Mouse (Mus musculus) bone marrow macrophage, adult 2 months (primary cell): ENCODE measurements around the gene Hist1h3e. TPM values are rescaled to one million over a fixed set of nuclear protein-coding genes. Genes with fewer than 3 reads are reported as not detected.
"Not testable (repeated sequence)": the region's sequence is repeated elsewhere in the genome, so short reads cannot be mapped to it uniquely, and the experiment has no call there.

Experiments used
- H3K27ac ChIP-seq: 2 replicates; pipeline ENCODE4 v1.5.1; 2012; ENCODE audit warnings: low read depth, low read length; ENCODE audit not compliant: insufficient read depth
- H3K4me1 ChIP-seq: 2 replicates; pipeline ENCODE4 v1.6.1; 2012; ENCODE audit warnings: low read length; ENCODE audit not compliant: control insufficient read depth, insufficient read depth
- H3K4me3 ChIP-seq: 2 replicates; pipeline ENCODE4 v1.5.1; 2012; ENCODE audit warnings: mild to moderate bottlenecking, low read length, moderate library complexity; ENCODE audit not compliant: insufficient read depth
- CTCF ChIP-seq: IDR thresholded peaks from 2 replicates; pipeline ENCODE4 v1.5.1; 2012; ENCODE audit warnings: low read depth, mild to moderate bottlenecking, low read length, moderate library complexity
- POLR2A ChIP-seq: IDR thresholded peaks from 2 replicates; pipeline ENCODE4 v1.6.1; 2012; ENCODE audit warnings: mild to moderate bottlenecking, low read depth, low read length, borderline replicate concordance
- polyA plus RNA-seq: library from polyadenylated mRNA; stranded (reverse); fragments of >200 nt; gene quantifications from 2 replicates; pipeline ENCODE4 v1.2.4, GENCODE M21; 2012; ENCODE audit not compliant: missing spikeins, insufficient read depth, insufficient read length

Hist1h3e gene
- polyA plus RNA-seq, 1 experiment, result 3.6 TPM

DNA sequence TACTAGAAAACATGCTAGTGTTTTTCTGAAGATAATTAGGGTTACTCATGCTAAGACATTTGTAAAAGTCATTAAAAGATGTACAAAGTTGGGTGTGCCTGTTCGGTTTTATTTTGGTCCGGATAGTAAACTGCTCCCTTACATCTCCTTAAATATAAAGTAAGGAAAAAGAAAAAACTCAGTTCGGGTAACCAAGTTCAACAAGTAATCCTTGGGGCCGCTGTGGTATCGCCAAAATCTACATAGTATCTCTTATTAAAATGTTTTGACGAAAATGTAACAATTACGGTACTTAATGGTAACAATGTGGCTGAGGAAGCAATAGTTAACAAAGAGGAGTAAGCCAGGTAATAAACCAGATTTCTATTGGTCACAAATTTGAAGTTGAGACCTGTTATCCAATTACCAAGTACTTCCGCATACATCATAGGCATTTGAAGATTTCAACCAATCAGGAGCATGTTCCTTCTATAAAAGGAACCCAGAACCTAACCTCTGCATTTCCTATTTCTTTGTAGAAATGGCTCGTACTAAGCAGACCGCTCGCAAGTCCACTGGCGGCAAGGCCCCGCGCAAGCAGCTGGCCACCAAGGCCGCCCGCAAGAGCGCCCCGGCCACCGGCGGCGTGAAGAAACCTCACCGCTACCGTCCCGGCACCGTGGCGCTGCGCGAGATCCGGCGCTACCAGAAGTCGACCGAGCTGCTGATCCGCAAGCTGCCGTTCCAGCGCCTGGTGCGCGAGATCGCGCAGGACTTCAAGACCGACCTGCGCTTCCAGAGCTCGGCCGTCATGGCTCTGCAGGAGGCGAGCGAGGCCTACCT lies 18.0 kb downstream of the Hist1h3e start, which contains the start of gene Hist1h3f:
Gene Hist1h3f (plus strand): TSS at position 88 of the 822 bp plus-strand sequence.
- peak within 1 kb of the TSS; percentile 88 for H3K27ac ChIP-seq
- peaks cover 3% of the 10 kb centered on the region for H3K4me1 ChIP-seq
- peak within 1 kb of the TSS; percentile 63 for H3K4me3 ChIP-seq
- TF ChIP-seq POLR2A (0 out of 2 replicates have a peak, but pooled peaks have one; percentile 67), CTCF (no peak)

DNA sequence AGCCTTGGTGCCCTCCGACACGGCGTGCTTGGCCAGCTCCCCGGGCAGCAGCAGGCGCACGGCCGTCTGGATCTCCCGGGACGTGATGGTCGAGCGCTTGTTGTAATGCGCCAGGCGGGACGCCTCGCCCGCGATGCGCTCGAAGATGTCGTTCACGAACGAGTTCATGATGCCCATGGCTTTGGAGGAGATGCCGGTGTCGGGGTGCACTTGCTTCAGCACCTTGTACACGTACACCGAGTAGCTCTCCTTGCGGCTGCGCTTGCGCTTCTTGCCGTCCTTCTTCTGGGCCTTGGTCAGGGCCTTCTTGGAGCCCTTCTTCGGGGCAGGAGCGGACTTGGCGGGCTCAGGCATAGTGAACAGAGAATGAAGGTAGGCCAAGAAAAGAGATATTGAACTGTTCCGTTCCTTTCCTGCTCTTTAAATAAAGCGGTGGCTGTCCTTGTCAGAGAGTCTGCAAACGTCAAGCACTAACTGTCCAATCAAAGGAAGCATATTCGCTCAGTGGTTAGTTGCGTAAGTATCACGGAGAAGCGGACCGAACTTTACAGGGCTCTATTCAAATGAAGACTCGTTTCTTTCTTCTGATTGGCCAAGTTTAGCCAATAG lies 19.1 kb downstream of the Hist1h3e start, which contains the start of gene Hist1h2bh:
Gene Hist1h2bh (minus strand): TSS at position 394 of the 609 bp plus-strand sequence.
- Histone ChIP-seq H3K4me1 (peaks cover 11% of the 10 kb centered on the region), H3K4me3 (peak within 1 kb of the TSS; percentile 54), H3K27ac (peak within 1 kb of the TSS; percentile 88)

DNA sequence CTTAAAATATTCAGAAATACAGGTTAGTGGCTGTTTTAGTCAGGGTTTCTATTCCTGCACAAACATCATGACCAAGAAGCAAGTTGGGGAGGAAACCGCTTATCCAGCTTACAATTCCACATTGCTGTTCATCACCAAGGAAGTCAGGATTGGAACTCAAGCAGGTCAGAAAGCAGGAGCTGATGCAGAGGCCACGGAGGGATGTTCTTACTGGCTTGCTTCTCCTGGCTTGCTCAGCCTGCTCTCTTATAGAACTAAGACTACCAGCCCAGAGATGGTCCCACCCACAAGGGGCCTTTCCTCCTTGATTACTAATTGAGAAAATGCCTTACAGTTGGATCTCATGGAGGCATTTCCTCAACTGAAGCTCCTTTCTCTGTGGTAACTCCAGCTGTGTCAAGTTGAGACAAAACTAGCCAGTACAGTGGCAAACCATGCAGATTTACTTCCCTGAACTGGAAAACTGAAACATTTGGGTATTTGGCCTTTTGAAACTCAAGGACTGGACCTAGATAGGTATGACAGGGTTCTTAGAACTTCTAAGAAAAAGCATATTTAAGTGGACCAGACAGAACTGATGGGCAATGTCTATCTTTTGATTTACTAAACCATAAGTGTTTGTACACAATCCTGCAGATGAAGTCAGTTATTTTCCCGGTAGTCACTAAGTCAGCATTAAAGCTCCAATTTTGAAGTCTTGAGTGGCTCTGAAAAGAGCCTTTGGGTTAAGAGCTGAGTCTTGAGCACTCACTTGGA lies 19.8 kb downstream of the Hist1h3e start:
- Histone ChIP-seq H3K4me1 (peaks cover 16% of the 10 kb centered on the region), H3K4me3 (peak overlapping the region; percentile 54), H3K27ac (peak overlapping the region; percentile 73)

DNA sequence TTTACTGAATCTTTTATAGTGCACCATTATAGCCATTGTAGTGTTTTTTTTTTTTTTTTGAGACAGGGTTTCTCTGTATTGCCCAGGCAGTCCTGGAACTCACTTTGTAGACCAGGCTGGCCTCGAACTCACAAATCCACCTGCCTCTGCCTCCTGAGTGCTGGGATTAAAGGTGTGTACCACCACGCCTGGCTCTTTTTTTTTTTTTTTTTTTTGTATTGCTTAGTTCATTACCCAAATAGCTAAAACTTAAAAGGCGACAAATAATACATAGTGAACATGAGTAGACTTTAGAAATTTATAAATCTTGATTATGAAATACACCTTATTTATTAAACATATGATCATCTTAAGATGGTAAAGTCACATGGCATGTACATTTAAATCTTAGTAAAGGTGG lies 20.7 kb downstream of the Hist1h3e start:
- Histone ChIP-seq H3K27ac (no peak overlapping the region), H3K4me3 (no peak overlapping the region), H3K4me1 (peaks cover 20% of the 10 kb centered on the region)
- TF ChIP-seq CTCF, result no peak
- no peak for TF ChIP-seq POLR2A

DNA sequence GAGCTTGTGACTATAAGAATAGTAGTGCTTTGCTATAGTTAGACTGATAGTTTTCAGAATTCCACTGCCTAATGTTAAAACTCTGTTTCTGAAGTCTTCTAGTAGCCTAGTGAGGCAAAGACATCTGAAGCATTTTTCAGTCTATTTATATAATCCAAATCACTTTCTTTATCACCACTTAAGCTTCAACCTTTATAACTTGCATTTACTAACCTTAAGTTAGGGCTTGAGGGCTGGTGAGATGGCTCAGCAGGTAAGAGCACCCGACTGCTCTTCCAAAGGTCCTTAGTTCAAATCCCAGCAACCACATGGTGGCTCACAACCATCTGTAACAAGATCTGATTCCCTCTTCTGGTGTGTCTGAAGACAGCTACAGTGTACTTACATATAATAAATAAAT lies 22.3 kb downstream of the Hist1h3e start:
- not testable (repeated sequence) for H3K4me3 ChIP-seq, H3K27ac ChIP-seq
- peaks cover 21% of the 10 kb centered on the region for H3K4me1 ChIP-seq

DNA sequence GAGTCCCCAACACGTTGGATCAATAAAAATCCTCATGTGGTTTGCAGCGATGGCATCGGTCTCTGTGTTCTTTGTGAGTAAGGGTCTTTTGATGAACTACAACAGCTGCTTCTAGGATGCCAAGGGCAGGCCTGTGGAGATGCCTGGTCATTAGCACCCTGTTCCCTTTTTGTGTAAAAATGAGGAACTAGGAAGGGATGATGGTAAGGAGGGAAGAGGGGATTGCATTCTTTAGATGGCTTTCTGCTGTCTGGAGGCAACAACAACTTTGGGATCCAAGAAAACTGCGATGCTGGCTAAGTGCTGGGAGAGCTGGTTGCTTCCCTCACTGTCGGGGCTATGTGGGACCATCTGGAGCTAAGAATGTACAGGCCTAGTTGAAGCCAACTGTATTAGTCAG lies 23.9 kb downstream of the Hist1h3e start:
- TF ChIP-seq CTCF, result no peak
- TF ChIP-seq POLR2A, result no peak
- H3K27ac ChIP-seq, result peak overlapping the region; percentile 63
- no peak overlapping the region for H3K4me3 ChIP-seq
- H3K4me1 ChIP-seq, result peaks cover 21% of the 10 kb centered on the region

DNA sequence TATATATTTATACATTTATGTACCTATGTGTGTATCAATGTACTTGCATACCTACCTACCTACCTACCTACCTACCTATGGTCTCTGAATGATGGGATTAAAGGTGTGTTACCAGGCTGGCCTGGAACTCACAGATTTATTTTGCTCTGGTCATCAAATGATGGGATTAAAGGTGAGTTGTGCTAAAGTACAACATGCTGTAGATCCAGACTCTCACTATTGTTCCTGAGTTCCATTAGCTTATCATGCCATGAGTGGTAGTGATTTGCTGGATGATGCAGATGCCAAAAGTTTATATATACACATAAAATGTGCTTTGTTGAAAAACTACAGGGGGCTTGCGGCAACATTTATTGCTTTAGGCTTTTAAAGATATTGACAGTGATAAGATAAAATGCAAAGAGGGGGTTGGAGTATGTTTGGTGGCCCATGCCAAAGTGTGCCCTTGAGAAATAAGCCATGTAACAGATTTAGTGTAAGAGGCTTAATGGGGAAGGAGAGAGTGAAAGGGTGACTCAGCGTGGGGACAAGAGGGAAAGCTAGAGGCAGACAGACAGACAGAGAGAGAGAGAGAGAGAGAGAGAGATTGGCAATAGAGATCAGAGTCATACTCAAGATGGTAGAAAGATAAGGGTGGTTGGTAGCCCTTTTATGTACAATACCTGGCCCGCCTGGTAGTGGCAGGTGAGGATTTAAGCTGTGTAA lies 25.0 kb downstream of the Hist1h3e start:
- TF ChIP-seq CTCF (no peak), POLR2A (no peak)
- peaks cover 29% of the 10 kb centered on the region for H3K4me1 ChIP-seq
- H3K4me3 ChIP-seq, result no peak overlapping the region
- peak overlapping the region; percentile 16; the same call in 1 of the 2 replicates for H3K27ac ChIP-seq

DNA sequence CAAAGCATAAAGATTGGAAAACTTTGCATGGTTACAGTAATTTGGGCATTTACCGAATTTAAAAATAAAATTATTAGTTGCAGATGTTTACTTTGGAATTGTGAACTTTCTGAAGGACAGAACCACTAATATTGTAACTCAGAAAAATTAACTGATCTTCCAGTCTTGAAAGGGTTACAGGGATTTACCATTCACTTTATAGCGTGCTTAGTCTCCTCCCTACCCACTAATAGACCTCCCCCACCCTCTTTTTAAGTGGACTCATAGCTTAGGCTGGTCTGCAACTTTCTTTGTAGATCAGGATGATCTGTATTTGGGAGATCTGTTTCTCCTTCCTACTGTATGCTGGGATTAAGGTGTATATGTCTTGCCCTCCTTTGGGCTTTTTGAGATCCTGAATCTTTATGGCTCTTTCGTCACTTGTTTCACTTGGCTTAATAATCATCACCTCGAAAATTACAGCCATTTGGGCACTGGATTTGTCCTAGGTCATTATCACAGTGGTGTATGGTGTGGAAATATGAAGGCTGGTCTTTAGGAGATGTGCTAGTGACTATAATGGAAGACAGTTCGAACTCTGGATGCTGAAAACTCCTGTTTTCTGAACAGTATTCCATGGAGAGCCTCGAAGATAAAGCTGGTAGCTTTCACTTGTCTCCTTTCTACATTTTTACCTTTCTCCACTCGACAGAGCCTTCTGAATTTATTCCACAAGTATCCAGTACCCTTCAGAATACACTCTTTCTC lies 25.9 kb downstream of the Hist1h3e start:
- Histone ChIP-seq H3K4me1 (peaks cover 29% of the 10 kb centered on the region), H3K27ac (peak overlapping the region; percentile 55), H3K4me3 (peak overlapping the region; percentile 45)
- TF ChIP-seq POLR2A (no peak), CTCF (no peak)

DNA sequence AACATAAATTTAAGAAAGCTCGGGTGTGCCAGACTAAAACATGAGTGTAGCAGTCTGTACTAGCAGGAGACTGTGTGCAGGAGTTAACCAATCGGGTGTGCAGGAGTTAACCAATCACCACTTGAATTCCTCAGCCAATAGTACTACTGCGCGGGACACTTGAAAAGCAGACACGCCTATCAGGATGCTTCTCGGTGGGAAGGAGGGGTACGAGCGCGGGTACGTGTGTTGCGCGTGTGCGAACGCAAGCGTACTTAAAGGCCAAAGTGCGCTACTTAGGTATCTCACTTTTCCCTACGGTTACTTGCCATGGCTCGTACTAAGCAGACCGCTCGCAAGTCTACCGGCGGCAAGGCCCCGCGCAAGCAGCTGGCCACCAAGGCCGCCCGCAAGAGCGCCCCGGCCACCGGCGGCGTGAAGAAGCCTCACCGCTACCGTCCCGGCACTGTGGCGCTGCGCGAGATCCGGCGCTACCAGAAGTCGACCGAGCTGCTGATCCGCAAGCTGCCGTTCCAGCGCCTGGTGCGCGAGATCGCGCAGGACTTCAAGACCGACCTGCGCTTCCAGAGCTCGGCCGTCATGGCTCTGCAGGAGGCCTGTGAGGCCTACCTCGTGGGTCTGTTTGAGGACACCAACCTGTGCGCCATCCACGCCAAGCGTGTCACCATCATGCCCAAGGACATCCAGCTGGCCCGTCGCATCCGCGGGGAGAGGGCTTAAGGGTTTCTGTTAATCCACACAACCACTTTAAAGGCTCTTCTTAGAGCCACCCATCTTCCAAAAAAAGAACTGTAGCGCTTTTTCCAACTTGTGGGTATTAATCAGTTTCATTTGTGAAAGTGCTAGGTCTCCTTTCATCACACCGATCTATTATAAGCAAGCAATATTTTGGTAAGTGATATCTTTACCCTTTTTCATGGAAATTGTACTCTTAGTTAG lies 26.8 kb downstream of the Hist1h3e start, which contains the start of gene Hist1h3g:
Gene Hist1h3g (plus strand): TSS at position 286 of the 939 bp plus-strand sequence.
- Histone ChIP-seq H3K27ac (peak within 1 kb of the TSS; percentile 84), H3K4me1 (peaks cover 29% of the 10 kb centered on the region), H3K4me3 (peak within 1 kb of the TSS; percentile 63)
